Mouse (Mus musculus): ENCODE data around the gene Efhc1. TPM values are rescaled to one million over a fixed set of nuclear protein-coding genes. Genes with fewer than 3 reads are reported as not detected.
"Not testable (repeated sequence)": the region's sequence is repeated elsewhere in the genome, so short reads cannot be mapped to it uniquely, and the experiment has no call there.

The Efhc1 gene
- polyA plus RNA-seq, 1 experiment = 1.7 TPM

- Histone ChIP-seq H3K27ac (ENCODE audit: insufficient read depth, low read depth, low read length) (no peak overlapping the region), H3K4me3 (ENCODE audit: insufficient read depth, low read length) (no peak overlapping the region), H3K4me1 (ENCODE audit: control insufficient read depth, insufficient read depth, low read length) (no peaks in the 10 kb centered on the region)
- TF ChIP-seq POLR2A (IDR thresholded peaks at IDR 0.05; ENCODE audit: borderline replicate concordance, low read depth, low read length) (no peak), CTCF (IDR thresholded peaks at IDR 0.05; ENCODE audit: low read depth, low read length) (no peak)
Measured at GRCm38 (mm10) chr1:20921081-20921528, 30.3 kb upstream of the Efhc1 start.

GRCm38 (mm10) chr1:20922612-20923399, 28.6 kb upstream of the Efhc1 start:
- TF ChIP-seq CTCF (IDR thresholded peaks at IDR 0.05; ENCODE audit: low read depth, low read length) (no peak), POLR2A (IDR thresholded peaks at IDR 0.05; ENCODE audit: borderline replicate concordance, low read depth, low read length) (no peak)
- H3K4me3 ChIP-seq (ENCODE audit: insufficient read depth, low read length) = no peak overlapping the region
- H3K27ac ChIP-seq (ENCODE audit: insufficient read depth, low read depth, low read length) = no peak overlapping the region

DNA sequence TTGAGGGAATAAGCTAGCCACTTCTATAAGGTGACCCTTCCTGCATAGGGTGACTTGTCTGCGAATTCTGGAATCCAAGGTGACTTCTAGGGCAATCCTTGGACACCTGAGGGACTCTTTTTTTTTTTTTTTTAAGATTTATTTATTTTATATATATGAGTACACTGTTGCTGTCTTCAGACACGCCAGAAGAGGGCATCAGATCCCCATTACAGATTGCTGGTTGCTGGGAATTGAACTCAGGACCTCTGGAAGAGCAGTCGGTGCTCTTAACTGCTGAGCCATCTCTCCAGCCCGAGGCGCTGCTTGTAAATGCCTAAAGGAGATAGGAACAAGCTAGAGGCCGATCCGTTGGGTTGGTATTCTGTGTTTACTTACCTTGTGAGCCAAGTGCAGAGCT, 26.1 kb upstream of the Efhc1 start:
- H3K4me1 ChIP-seq (ENCODE audit: control insufficient read depth, insufficient read depth, low read length); H3K4me3 ChIP-seq (ENCODE audit: insufficient read depth, low read length); H3K27ac ChIP-seq (ENCODE audit: insufficient read depth, low read depth, low read length): not testable (repeated sequence)

More at GRCm38 (mm10) chr1:20922612-20923399, 28.6 kb upstream of the Efhc1 start:
- no peaks in the 10 kb centered on the region for H3K4me1 ChIP-seq (ENCODE audit: control insufficient read depth, insufficient read depth, low read length)

DNA sequence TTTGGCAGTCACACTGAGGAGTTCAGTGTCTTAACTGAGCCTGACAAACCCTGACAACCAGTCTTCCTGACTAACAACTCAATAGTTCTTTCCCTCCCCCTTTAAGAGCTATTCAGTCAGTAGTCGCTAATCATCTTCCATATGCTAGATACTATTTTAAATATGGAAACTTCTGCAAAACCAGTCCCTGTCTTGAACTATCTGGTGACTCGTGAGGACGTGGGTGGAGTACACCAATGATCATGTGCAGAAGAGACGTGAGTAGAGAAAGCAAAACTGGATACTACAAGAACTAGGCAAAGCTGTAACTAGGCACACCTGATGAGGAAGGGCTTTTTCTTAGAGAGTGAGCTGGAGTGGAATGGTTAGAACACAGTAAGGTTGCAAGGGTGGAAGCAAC, 25.5 kb upstream of the Efhc1 start:
- no peak overlapping the region for H3K27ac ChIP-seq (ENCODE audit: insufficient read depth, low read depth, low read length)
- no peak overlapping the region for H3K4me3 ChIP-seq (ENCODE audit: insufficient read depth, low read length)
- TF ChIP-seq CTCF (IDR thresholded peaks at IDR 0.05; ENCODE audit: low read depth, low read length) = no peak
- no peak for TF ChIP-seq POLR2A (IDR thresholded peaks at IDR 0.05; ENCODE audit: borderline replicate concordance, low read depth, low read length)
- H3K4me1 ChIP-seq (ENCODE audit: control insufficient read depth, insufficient read depth, low read length) = no peaks in the 10 kb centered on the region

- Histone ChIP-seq H3K4me3 (ENCODE audit: insufficient read depth, low read length) (no peak overlapping the region), H3K4me1 (ENCODE audit: control insufficient read depth, insufficient read depth, low read length) (no peaks in the 10 kb centered on the region), H3K27ac (ENCODE audit: insufficient read depth, low read depth, low read length) (no peak overlapping the region)
- no peak for TF ChIP-seq POLR2A (IDR thresholded peaks at IDR 0.05; ENCODE audit: borderline replicate concordance, low read depth, low read length)
- TF ChIP-seq CTCF (IDR thresholded peaks at IDR 0.05; ENCODE audit: low read depth, low read length) = no peak
Measured at GRCm38 (mm10) chr1:20926376-20926775, 25.1 kb upstream of the Efhc1 start.

DNA sequence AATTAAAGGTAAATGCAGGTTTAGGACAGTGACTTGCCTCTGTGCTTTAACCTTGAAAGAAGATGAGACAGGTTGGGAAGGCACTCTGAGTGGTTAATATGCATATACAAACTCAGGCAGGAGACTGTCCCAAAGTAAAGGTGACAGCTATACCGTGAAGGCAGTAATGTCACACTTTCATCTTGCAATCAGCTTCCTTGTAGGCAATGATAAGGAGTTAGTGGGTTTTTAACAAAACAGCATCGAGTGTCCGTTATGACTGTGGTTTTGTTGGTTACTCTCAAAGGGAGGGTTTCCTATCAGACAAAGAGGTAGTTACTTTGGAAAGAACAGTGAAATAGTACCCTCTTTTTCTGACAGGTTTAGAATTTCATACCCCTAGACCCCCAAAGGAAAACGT, 22.9 kb upstream of the Efhc1 start:
- Histone ChIP-seq H3K4me3 (ENCODE audit: insufficient read depth, low read length) (no peak overlapping the region), H3K27ac (ENCODE audit: insufficient read depth, low read depth, low read length) (no peak overlapping the region), H3K4me1 (ENCODE audit: control insufficient read depth, insufficient read depth, low read length) (no peaks in the 10 kb centered on the region)
- TF ChIP-seq CTCF (IDR thresholded peaks at IDR 0.05; ENCODE audit: low read depth, low read length) (no peak), POLR2A (IDR thresholded peaks at IDR 0.05; ENCODE audit: borderline replicate concordance, low read depth, low read length) (no peak)

- H3K4me1 ChIP-seq (ENCODE audit: control insufficient read depth, insufficient read depth, low read length) = no peaks in the 10 kb centered on the region
- no peak overlapping the region for H3K27ac ChIP-seq (ENCODE audit: insufficient read depth, low read depth, low read length)
- TF ChIP-seq POLR2A (IDR thresholded peaks at IDR 0.05; ENCODE audit: borderline replicate concordance, low read depth, low read length) (no peak), CTCF (IDR thresholded peaks at IDR 0.05; ENCODE audit: low read depth, low read length) (peak; percentile 57)
- no peak overlapping the region for H3K4me3 ChIP-seq (ENCODE audit: insufficient read depth, low read length)
Measured at GRCm38 (mm10) chr1:20933457-20933856, 18.0 kb upstream of the Efhc1 start.

- Histone ChIP-seq H3K4me3 (ENCODE audit: insufficient read depth, low read length) (no peak overlapping the region), H3K4me1 (ENCODE audit: control insufficient read depth, insufficient read depth, low read length) (no peaks in the 10 kb centered on the region), H3K27ac (ENCODE audit: insufficient read depth, low read depth, low read length) (no peak overlapping the region)
- TF ChIP-seq POLR2A (IDR thresholded peaks at IDR 0.05; ENCODE audit: borderline replicate concordance, low read depth, low read length) (no peak), CTCF (IDR thresholded peaks at IDR 0.05; ENCODE audit: low read depth, low read length) (no peak)
Measured at GRCm38 (mm10) chr1:20935106-20935505, 16.3 kb upstream of the Efhc1 start.

- Histone ChIP-seq H3K4me1 (ENCODE audit: control insufficient read depth, insufficient read depth, low read length) (no peaks in the 10 kb centered on the region), H3K27ac (ENCODE audit: insufficient read depth, low read depth, low read length) (no peak overlapping the region), H3K4me3 (ENCODE audit: insufficient read depth, low read length) (no peak overlapping the region)
- TF ChIP-seq CTCF (IDR thresholded peaks at IDR 0.05; ENCODE audit: low read depth, low read length) (no peak), POLR2A (IDR thresholded peaks at IDR 0.05; ENCODE audit: borderline replicate concordance, low read depth, low read length) (no peak)
Measured at GRCm38 (mm10) chr1:20939046-20939445, 12.4 kb upstream of the Efhc1 start.

DNA sequence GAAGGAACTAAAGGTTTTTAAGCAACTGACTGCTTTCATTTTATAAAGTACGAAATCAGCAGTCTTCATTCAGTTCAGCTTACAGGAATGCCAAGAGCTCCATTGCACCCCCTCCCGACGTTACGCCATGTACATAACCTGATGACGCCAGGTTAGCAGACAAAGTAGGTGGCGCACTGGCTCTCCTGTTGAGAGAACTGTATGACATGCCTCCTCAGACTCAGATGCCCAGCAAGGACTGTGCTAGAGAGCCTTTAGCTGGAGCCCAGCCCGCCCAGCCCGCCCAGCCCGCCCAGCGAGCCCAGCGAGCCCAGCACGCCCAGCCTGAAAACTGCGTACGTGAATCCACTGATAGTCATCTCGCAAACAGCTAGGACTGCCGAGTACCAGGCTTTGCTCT, 11.3 kb upstream of the Efhc1 start:
- no peak for TF ChIP-seq POLR2A (IDR thresholded peaks at IDR 0.05; ENCODE audit: borderline replicate concordance, low read depth, low read length)
- no peak for TF ChIP-seq CTCF (IDR thresholded peaks at IDR 0.05; ENCODE audit: low read depth, low read length)
- Histone ChIP-seq H3K4me3 (ENCODE audit: insufficient read depth, low read length) (no peak overlapping the region), H3K27ac (ENCODE audit: insufficient read depth, low read depth, low read length) (no peak overlapping the region), H3K4me1 (ENCODE audit: control insufficient read depth, insufficient read depth, low read length) (no peaks in the 10 kb centered on the region)
